Mouse (Mus musculus): ENCODE data around the gene 2700081O15Rik. TPM values are rescaled to one million over a fixed set of nuclear protein-coding genes. Genes with fewer than 3 reads are reported as not detected.
A peak's percentile ranks its signal among the peaks of the same experiment; 100 is the strongest.

Gene 2700081O15Rik
- polyA plus RNA-seq, 1 experiment from 2014 or later = 17.7 TPM

- Histone ChIP-seq H3K36me3 (0 out of 2 replicates have a peak, but pooled peaks cover 10% of the 10 kb centered on the region), H3K4me1 (replicated peaks) (peaks cover 19% of the 10 kb centered on the region), H3K27ac (no peak overlapping the region), H3K4me2 (no peak overlapping the region), H3K9me3 (no peaks in the 10 kb centered on the region), H3K4me3 (no peak overlapping the region), H3K27me3 (no peaks in the 10 kb centered on the region), H3K9ac (no peak overlapping the region)
- WGBS = 83% methylated on average over 2 of the region's 2 CpGs
- ATAC-seq (ENCODE audit: low FRiP score) = no peak
Measured at GRCm38 (mm10) chr19:7456803-7457202, 39.4 kb downstream of the 2700081O15Rik start.

GRCm38 (mm10) chr19:7458901-7459300 lies 41.5 kb downstream of the 2700081O15Rik start:
- H3K4me2 ChIP-seq = no peak overlapping the region
- H3K27me3 ChIP-seq = no peaks in the 10 kb centered on the region
- no peaks in the 10 kb centered on the region for H3K9me3 ChIP-seq
- H3K4me3 ChIP-seq = no peak overlapping the region
- H3K9ac ChIP-seq = no peak overlapping the region
- no peak overlapping the region for H3K27ac ChIP-seq
- 0 out of 2 replicates have a peak, but pooled peaks cover 10% of the 10 kb centered on the region for H3K36me3 ChIP-seq
- ATAC-seq (ENCODE audit: low FRiP score) = peak; percentile 61; the same call in 1 of the 2 replicates
- H3K4me1 ChIP-seq (replicated peaks) = peaks cover 19% of the 10 kb centered on the region

DNA sequence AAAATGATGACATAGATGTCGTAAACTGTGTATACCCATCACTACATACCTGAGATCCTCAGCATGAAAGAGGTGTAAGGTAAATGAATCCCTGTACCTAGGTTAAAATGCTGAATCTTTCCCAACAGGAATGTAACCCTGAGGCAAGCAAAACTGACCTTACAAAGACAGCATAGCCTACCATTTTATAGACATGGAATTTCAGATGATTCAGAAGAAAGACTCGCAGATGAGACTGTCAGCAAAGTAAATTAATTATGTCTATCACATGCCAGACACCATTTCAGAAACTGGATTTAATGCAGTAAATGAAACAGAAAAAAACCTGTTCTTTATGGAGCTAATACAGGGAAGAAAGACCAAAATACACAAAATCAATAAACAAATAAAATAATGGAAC lies 41.9 kb downstream of the 2700081O15Rik start:
- WGBS = 80% methylated on average over 2 of the region's 2 CpGs
- no peak overlapping the region for H3K27ac ChIP-seq
- H3K4me3 ChIP-seq = no peak overlapping the region
- no peaks in the 10 kb centered on the region for H3K9me3 ChIP-seq
- no peak overlapping the region for H3K4me2 ChIP-seq
- peaks cover 19% of the 10 kb centered on the region for H3K4me1 ChIP-seq (replicated peaks)
- H3K27me3 ChIP-seq = no peaks in the 10 kb centered on the region
- no peak for ATAC-seq (ENCODE audit: low FRiP score)
- H3K9ac ChIP-seq = no peak overlapping the region
- 0 out of 2 replicates have a peak, but pooled peaks cover 10% of the 10 kb centered on the region for H3K36me3 ChIP-seq

- ATAC-seq (ENCODE audit: low FRiP score) = no peak
- Histone ChIP-seq H3K9me3 (no peaks in the 10 kb centered on the region), H3K27ac (no peak overlapping the region), H3K9ac (no peak overlapping the region), H3K27me3 (no peaks in the 10 kb centered on the region), H3K4me2 (no peak overlapping the region), H3K4me1 (replicated peaks) (no peaks in the 10 kb centered on the region), H3K4me3 (no peak overlapping the region), H3K36me3 (peaks cover 17% of the 10 kb centered on the region)
Measured at GRCm38 (mm10) chr19:7467915-7468314, 50.5 kb downstream of the 2700081O15Rik start.

DNA sequence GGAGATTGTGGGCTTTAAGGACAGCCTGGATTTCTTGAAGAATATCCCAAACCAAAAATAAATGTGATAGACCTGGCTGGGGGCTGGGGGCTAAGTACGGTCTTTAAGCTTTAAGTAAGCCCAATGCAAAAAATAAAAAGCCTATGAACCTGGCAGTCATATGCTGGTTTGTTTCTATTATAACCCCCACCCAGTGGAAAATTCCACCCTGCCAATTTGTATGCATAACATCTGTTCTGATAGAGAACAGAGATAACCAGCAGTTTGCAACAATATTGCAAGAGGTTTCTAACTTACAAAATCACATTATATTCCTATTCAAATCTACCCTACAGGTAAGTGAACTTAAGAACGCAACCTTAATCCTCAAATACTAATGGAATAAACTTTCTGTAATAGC lies 53.2 kb downstream of the 2700081O15Rik start:
- peaks cover 19% of the 10 kb centered on the region for H3K36me3 ChIP-seq
- no peak for ATAC-seq (ENCODE audit: low FRiP score)
- no peak overlapping the region for H3K4me3 ChIP-seq
- H3K27me3 ChIP-seq = no peaks in the 10 kb centered on the region
- no peaks in the 10 kb centered on the region for H3K4me1 ChIP-seq (replicated peaks)
- no peak overlapping the region for H3K9ac ChIP-seq
- no peaks in the 10 kb centered on the region for H3K9me3 ChIP-seq
- H3K4me2 ChIP-seq = no peak overlapping the region
- H3K27ac ChIP-seq = no peak overlapping the region
- 96% methylated on average over 2 of the region's 2 CpGs for WGBS

Small RNA genes lying within 50 kb of the gene (microRNA-seq; reads per million reads assigned to microRNA genes)
- gene Mir6991 = 4.2 reads per million, percentile 13 among the genes with 10 or more reads in this experiment

Other genes with a start within 250 kb of the 2700081O15Rik start
- gene Otub1, start 211.3 kb upstream of the 2700081O15Rik start, polyA plus RNA-seq (2015; fragmentation: Nextera tagmentation; extraction: Ambion mirVana) = 233 and 250 TPM in 2 replicates
- 881 and 924 TPM in 2 replicates for gene Cox8a, start 200.0 kb upstream of the 2700081O15Rik start, polyA plus RNA-seq (2015; fragmentation: Nextera tagmentation; extraction: Ambion mirVana)
- gene Naa40, start 176.4 kb upstream of the 2700081O15Rik start, polyA plus RNA-seq (2015; fragmentation: Nextera tagmentation; extraction: Ambion mirVana) = 65.3 and 66.6 TPM in 2 replicates
- gene Rcor2, start 150.3 kb upstream of the 2700081O15Rik start, polyA plus RNA-seq (2015; fragmentation: Nextera tagmentation; extraction: Ambion mirVana) = 30.2 and 32.0 TPM in 2 replicates
- gene Mark2, start 75.8 kb upstream of the 2700081O15Rik start, polyA plus RNA-seq (2015; fragmentation: Nextera tagmentation; extraction: Ambion mirVana) = 40.9 and 42.5 TPM in 2 replicates
- gene Spindoc, start 34.6 kb upstream of the 2700081O15Rik start, polyA plus RNA-seq (2015; fragmentation: Nextera tagmentation; extraction: Ambion mirVana) = 34.0 and 42.7 TPM in 2 replicates
- gene Rtn3, start 65.7 kb downstream of the 2700081O15Rik start, polyA plus RNA-seq (2015; fragmentation: Nextera tagmentation; extraction: Ambion mirVana) = 513 and 532 TPM in 2 replicates
- gene Atl3, start 76.4 kb downstream of the 2700081O15Rik start, polyA plus RNA-seq (2015; fragmentation: Nextera tagmentation; extraction: Ambion mirVana) = 6.9 and 7.9 TPM in 2 replicates
- 2.9 and 5.4 TPM in 2 replicates for gene Pla2g16, start 139.8 kb downstream of the 2700081O15Rik start, polyA plus RNA-seq (2015; fragmentation: Nextera tagmentation; extraction: Ambion mirVana)
- 0.08 and 0.17 TPM in 2 replicates for gene Lgals12, start 189.6 kb downstream of the 2700081O15Rik start, polyA plus RNA-seq (2015; fragmentation: Nextera tagmentation; extraction: Ambion mirVana)
- gene Hrasls5, start 194.9 kb downstream of the 2700081O15Rik start, polyA plus RNA-seq (2015; fragmentation: Nextera tagmentation; extraction: Ambion mirVana) = not detected in 2 replicates